Mouse (Mus musculus): Measurements from ENCODE around the gene Fgf15. TPM values are rescaled to one million over a fixed set of nuclear protein-coding genes. Genes with fewer than 3 reads are reported as not detected.
A peak's percentile ranks its signal among the peaks of the same experiment; 100 is the strongest.

Gene Fgf15
- total and polyA plus RNA-seq, 2 experiments from 2014 or later: 9.1 to 11.3 TPM

- Histone ChIP-seq H3K36me3 (ENCODE audit: insufficient read depth, low read length) (no peaks in the 10 kb centered on the region), H3K27ac (peak overlapping the region; percentile 45; the same call in 1 of the 2 replicates), H3K9ac (replicated peaks; ENCODE audit: low read length) (no peak overlapping the region; the same call in 1 of the 2 replicates), H3K4me2 (ENCODE audit: low read depth, low read length) (peak overlapping the region; percentile 72), H3K27me3 (ENCODE audit: insufficient read depth, low read length) (peaks cover 26% of the 10 kb centered on the region; the same call in 1 of the 2 replicates), H3K4me3 (ENCODE audit: low read length) (peak overlapping the region; percentile 40), H3K4me1 (ENCODE audit: insufficient read depth, low read length) (peaks cover 30% of the 10 kb centered on the region), H3K9me3 (ENCODE audit: low read length) (no peaks in the 10 kb centered on the region)
- under 1% methylated on average over 35 of the region's 35 CpGs for WGBS
- TF ChIP-seq CTCF (IDR thresholded peaks at IDR 0.05; ENCODE audit: low read depth): no peak
- ATAC-seq: no peak
- DNase-seq (ENCODE audit: low spot score): peak; percentile 32
Observed at GRCm38 (mm10) chr7:144942071-144942743, 45.9 kb downstream of the Fgf15 start.

GRCm38 (mm10) chr7:144942744-144943135 lies 46.4 kb downstream of the Fgf15 start:
- H3K36me3 ChIP-seq (ENCODE audit: insufficient read depth, low read length): no peaks in the 10 kb centered on the region
- DNase-seq (ENCODE audit: low spot score): no peak
- H3K27me3 ChIP-seq (ENCODE audit: insufficient read depth, low read length): peaks cover 26% of the 10 kb centered on the region; the same call in 1 of the 2 replicates
- H3K27ac ChIP-seq: peak overlapping the region; percentile 45; the same call in 1 of the 2 replicates
- peak overlapping the region; percentile 72 for H3K4me2 ChIP-seq (ENCODE audit: low read depth, low read length)
- 1% methylated on average over 20 of the region's 20 CpGs for WGBS
- no peaks in the 10 kb centered on the region for H3K9me3 ChIP-seq (ENCODE audit: low read length)
- TF ChIP-seq CTCF (IDR thresholded peaks at IDR 0.05; ENCODE audit: low read depth): no peak
- H3K4me1 ChIP-seq (ENCODE audit: insufficient read depth, low read length): peaks cover 30% of the 10 kb centered on the region
- no peak overlapping the region; the same call in 1 of the 2 replicates for H3K9ac ChIP-seq (replicated peaks; ENCODE audit: low read length)
- no peak for ATAC-seq
- peak overlapping the region; percentile 40 for H3K4me3 ChIP-seq (ENCODE audit: low read length)

- 3% methylated on average over 39 of the region's 45 CpGs for WGBS
- Histone ChIP-seq H3K4me3 (ENCODE audit: low read length) (peak overlapping the region; percentile 40), H3K9me3 (ENCODE audit: low read length) (no peaks in the 10 kb centered on the region), H3K4me1 (ENCODE audit: insufficient read depth, low read length) (peaks cover 30% of the 10 kb centered on the region), H3K27ac (no peak overlapping the region), H3K36me3 (ENCODE audit: insufficient read depth, low read length) (no peaks in the 10 kb centered on the region), H3K27me3 (ENCODE audit: insufficient read depth, low read length) (peaks cover 22% of the 10 kb centered on the region; the same call in 1 of the 2 replicates), H3K9ac (replicated peaks; ENCODE audit: low read length) (no peak overlapping the region; the same call in 1 of the 2 replicates), H3K4me2 (ENCODE audit: low read depth, low read length) (peak overlapping the region; percentile 72)
- TF ChIP-seq CTCF (IDR thresholded peaks at IDR 0.05; ENCODE audit: low read depth): peak; percentile 42
- peak; percentile 27 for ATAC-seq
- peak; percentile 87 for DNase-seq (ENCODE audit: low spot score)
Observed at GRCm38 (mm10) chr7:144943254-144943653, 46.9 kb downstream of the Fgf15 start.

Other genes with a start within 250 kb of the Fgf15 start
- gene Ano1, start 144.6 kb upstream of the Fgf15 start, total RNA-seq (2014; rRNA removed): 5.8 and 9.0 TPM in 2 replicates
- gene Ano1, start 144.6 kb upstream of the Fgf15 start, polyA plus RNA-seq (2015; fragmentation: Nextera tagmentation; extraction: Ambion mirVana): 8.3 and 8.7 TPM in 2 replicates
- 30.0 and 34.4 TPM in 2 replicates for gene Fgf3, start 58.4 kb upstream of the Fgf15 start, total RNA-seq (2014; rRNA removed)
- 9.9 and 11.5 TPM in 2 replicates for gene Fgf3, start 58.4 kb upstream of the Fgf15 start, polyA plus RNA-seq (2015; fragmentation: Nextera tagmentation; extraction: Ambion mirVana)
- gene Fgf4, start 49.2 kb upstream of the Fgf15 start, total RNA-seq (2014; rRNA removed): not detected in 2 replicates
- not detected in 2 replicates for gene Fgf4, start 49.2 kb upstream of the Fgf15 start, polyA plus RNA-seq (2015; fragmentation: Nextera tagmentation; extraction: Ambion mirVana)
- 22.6 and 25.9 TPM in 2 replicates for gene LTO1, start 18.6 kb downstream of the Fgf15 start, total RNA-seq (2014; rRNA removed)
- 19.3 and 22.4 TPM in 2 replicates for gene LTO1, start 18.6 kb downstream of the Fgf15 start, polyA plus RNA-seq (2015; fragmentation: Nextera tagmentation; extraction: Ambion mirVana)
- gene Ccnd1, start 43.4 kb downstream of the Fgf15 start, total RNA-seq (2014; rRNA removed): 49.7 and 67.8 TPM in 2 replicates
- gene Ccnd1, start 43.4 kb downstream of the Fgf15 start, polyA plus RNA-seq (2015; fragmentation: Nextera tagmentation; extraction: Ambion mirVana): 37.6 and 42.8 TPM in 2 replicates

All from hindbrain, postnatal 0 days (tissue).